Mouse (Mus musculus): ENCODE data around the gene Aff1.

The Aff1 gene

GRCm38 (mm10) chr5:103691624-103692530 lies at the start of gene Aff1:
Gene Aff1 (plus strand): TSS chr5:103692374.
- peak; percentile 63 for DNase-seq (ENCODE audit: low read depth, low spot score)

GRCm38 (mm10) chr5:103644167-103644566 lies 48.0 kb upstream of the Aff1 start:
- no peak for DNase-seq (ENCODE audit: low read depth, low spot score)

- no peak for DNase-seq (ENCODE audit: low read depth, low spot score)
These were observed 44.9 kb upstream of the Aff1 start for GRCm38 (mm10) chr5:103647320-103647719.

GRCm38 (mm10) chr5:103654225-103654624 lies 37.9 kb upstream of the Aff1 start:
- peak; percentile 71 for DNase-seq (ENCODE audit: low read depth, low spot score)

GRCm38 (mm10) chr5:103654780-103655179 lies 37.4 kb upstream of the Aff1 start:
- DNase-seq (ENCODE audit: low read depth, low spot score), result no peak

- peak; percentile 64 for DNase-seq (ENCODE audit: low read depth, low spot score)
These were observed 36.6 kb upstream of the Aff1 start, which contains the start of gene 1700016H13Rik for GRCm38 (mm10) chr5:103655346-103656118. Gene 1700016H13Rik (minus strand): TSS chr5:103656010.

- peak; percentile 28 for DNase-seq (ENCODE audit: low read depth, low spot score)
These were observed 33.3 kb upstream of the Aff1 start for GRCm38 (mm10) chr5:103658921-103659320.

- peak; percentile 66 for DNase-seq (ENCODE audit: low read depth, low spot score)
These were observed 32.6 kb upstream of the Aff1 start for GRCm38 (mm10) chr5:103659571-103659970.

GRCm38 (mm10) chr5:103664932-103665331 lies 27.2 kb upstream of the Aff1 start:
- no peak for DNase-seq (ENCODE audit: low read depth, low spot score)

GRCm38 (mm10) chr5:103665876-103666275 lies 26.3 kb upstream of the Aff1 start:
- DNase-seq (ENCODE audit: low read depth, low spot score), result no peak

GRCm38 (mm10) chr5:103671858-103672257 lies 20.3 kb upstream of the Aff1 start:
- no peak for DNase-seq (ENCODE audit: low read depth, low spot score)

- no peak for DNase-seq (ENCODE audit: low read depth, low spot score)
These were observed 18.6 kb upstream of the Aff1 start for GRCm38 (mm10) chr5:103673611-103674010.

- peak; percentile 75 for DNase-seq (ENCODE audit: low read depth, low spot score)
These were observed 17.7 kb upstream of the Aff1 start for GRCm38 (mm10) chr5:103674482-103674881.

- no peak for DNase-seq (ENCODE audit: low read depth, low spot score)
These were observed 15.8 kb upstream of the Aff1 start for GRCm38 (mm10) chr5:103676289-103676881.

- DNase-seq (ENCODE audit: low read depth, low spot score), result no peak
These were observed 14.3 kb upstream of the Aff1 start for GRCm38 (mm10) chr5:103677894-103678293.

- DNase-seq (ENCODE audit: low read depth, low spot score), result no peak
These were observed 13.2 kb upstream of the Aff1 start for GRCm38 (mm10) chr5:103678974-103679373.

GRCm38 (mm10) chr5:103680381-103680780 lies 11.8 kb upstream of the Aff1 start:
- DNase-seq (ENCODE audit: low read depth, low spot score), result peak; percentile 76

- DNase-seq (ENCODE audit: low read depth, low spot score), result no peak
These were observed 10.3 kb upstream of the Aff1 start for GRCm38 (mm10) chr5:103681824-103682223.

- no peak for DNase-seq (ENCODE audit: low read depth, low spot score)
These were observed 2.5 kb upstream of the Aff1 start for GRCm38 (mm10) chr5:103689645-103690044.

GRCm38 (mm10) chr5:103690190-103690589 lies 2.0 kb upstream of the Aff1 start:
- no peak for DNase-seq (ENCODE audit: low read depth, low spot score)

- DNase-seq (ENCODE audit: low read depth, low spot score), result no peak
These were observed 1.0 kb upstream of the Aff1 start for GRCm38 (mm10) chr5:103691171-103691570.

GRCm38 (mm10) chr5:103692531-103693040 lies 412 bp downstream of the Aff1 start:
- no peak for DNase-seq (ENCODE audit: low read depth, low spot score)

All from forelimb bud, embryonic 11.5 days (tissue).